Mouse (Mus musculus): ENCODE measurements around the gene Fbxl4.
"Not testable (repeated sequence)": the region's sequence is repeated elsewhere in the genome, so short reads cannot be mapped to it uniquely, and the experiment has no call there.

GRCm38 (mm10) chr4:22349086-22349485 is 8.3 kb upstream of the Fbxl4 start:
- TF ChIP-seq MEF2A (IDR thresholded peaks at IDR 0.05; ENCODE audit: borderline replicate concordance, low read depth, low read length); POLR2A (IDR thresholded peaks at IDR 0.05; ENCODE audit: low read depth, low read length); MAX (IDR thresholded peaks at IDR 0.05; ENCODE audit: low read length); ETS1 (conservative IDR thresholded peaks at IDR 0.05; ENCODE audit: low read depth, low read length); CTCF (conservative IDR thresholded peaks at IDR 0.05 in 1 of 2, IDR thresholded peaks at IDR 0.05 in 1 of 2; ENCODE audit: low read depth in 2 of 2, low read length in 2 of 2); TBP (conservative IDR thresholded peaks at IDR 0.05; ENCODE audit: low read depth, low read length); TCF12 (IDR thresholded peaks at IDR 0.05; ENCODE audit: low read depth, low read length); EP300 (IDR thresholded peaks at IDR 0.05; ENCODE audit: low read length); MAZ (IDR thresholded peaks at IDR 0.05; ENCODE audit: low read depth, low read length): not testable (repeated sequence)

Data from CH12.LX (cell line).